Mouse (Mus musculus) skeletal muscle tissue, adult 2 months (tissue): ENCODE results near the gene Tifa.
"Not testable (repeated sequence)": the region's sequence is repeated elsewhere in the genome, so short reads cannot be mapped to it uniquely, and the experiment has no call there.

Experiments
- DNase-seq: peaks from one replicate; pipeline ENCODE4 v3.0.0-alpha.2; 2012; ENCODE audit warnings: low read depth, low spot score

Gene Tifa

GRCm38 (mm10) chr3:127789500-127790191 is at the start of gene Tifa:
TSS of gene Tifa (plus strand) at chr3:127789805.
- peak; percentile 35 for DNase-seq

- DNase-seq, result no peak
Measured at GRCm38 (mm10) chr3:127741473-127741872, 48.1 kb upstream of the Tifa start.

- DNase-seq, result no peak
Measured at GRCm38 (mm10) chr3:127743614-127744365, 45.8 kb upstream of the Tifa start.

GRCm38 (mm10) chr3:127745504-127745903 is 44.1 kb upstream of the Tifa start:
- no peak for DNase-seq

- no peak for DNase-seq
Measured at GRCm38 (mm10) chr3:127745911-127746640, 43.5 kb upstream of the Tifa start.

GRCm38 (mm10) chr3:127748644-127749043 is 41.0 kb upstream of the Tifa start:
- no peak for DNase-seq

- DNase-seq, result no peak
Measured at GRCm38 (mm10) chr3:127749266-127749665, 40.3 kb upstream of the Tifa start.

- DNase-seq, result no peak
Measured at GRCm38 (mm10) chr3:127749981-127750562, 39.5 kb upstream of the Tifa start.

GRCm38 (mm10) chr3:127756458-127756857 is 33.1 kb upstream of the Tifa start:
- no peak for DNase-seq

GRCm38 (mm10) chr3:127757886-127758301 is 31.7 kb upstream of the Tifa start:
- no peak for DNase-seq

GRCm38 (mm10) chr3:127758806-127759205 is 30.8 kb upstream of the Tifa start:
- DNase-seq, result no peak

- DNase-seq, result no peak
Measured at GRCm38 (mm10) chr3:127759212-127759611, 30.4 kb upstream of the Tifa start.

- no peak for DNase-seq
Measured at GRCm38 (mm10) chr3:127762403-127762802, 27.2 kb upstream of the Tifa start.

GRCm38 (mm10) chr3:127763076-127763612 is 26.5 kb upstream of the Tifa start:
- peak; percentile 81 for DNase-seq

- DNase-seq, result no peak
Measured at GRCm38 (mm10) chr3:127764541-127764940, 25.1 kb upstream of the Tifa start.

- DNase-seq, result no peak
Measured at GRCm38 (mm10) chr3:127765971-127766370, 23.6 kb upstream of the Tifa start.

GRCm38 (mm10) chr3:127769146-127769545 is 20.5 kb upstream of the Tifa start:
- DNase-seq, result no peak

GRCm38 (mm10) chr3:127780021-127780644 is 9.5 kb upstream of the Tifa start, which contains the start of gene Alpk1:
TSS of gene Alpk1 (minus strand) at chr3:127780527.
- peak; percentile 83 for DNase-seq

- peak; percentile 13 for DNase-seq
Measured at GRCm38 (mm10) chr3:127780921-127781320, 8.7 kb upstream of the Tifa start.

GRCm38 (mm10) chr3:127782921-127783320 is 6.7 kb upstream of the Tifa start:
- DNase-seq, result no peak

GRCm38 (mm10) chr3:127783680-127784079 is 5.9 kb upstream of the Tifa start:
- DNase-seq, result not testable (repeated sequence)
